Mouse (Mus musculus) ovary, adult 18-20 months (tissue): ENCODE data around the gene Dop1a.
"Not testable (repeated sequence)": the region's sequence is repeated elsewhere in the genome, so short reads cannot be mapped to it uniquely, and the experiment has no call there.

Source experiments
- DNase-seq: peaks from one replicate; pipeline ENCODE4 v3.0.0; 2022; ENCODE audit warnings: low spot score, mixed read lengths

Dop1a gene

GRCm38 (mm10) chr9:86579657-86580056, 112.7 kb downstream of the Dop1a start:
- DNase-seq, result no peak

- DNase-seq, result peak; percentile 51
Observed at GRCm38 (mm10) chr9:86583740-86584139, 116.8 kb downstream of the Dop1a start.

GRCm38 (mm10) chr9:86587019-86587795, 120.3 kb downstream of the Dop1a start:
- no peak for DNase-seq

- peak; percentile 43 for DNase-seq
Observed at GRCm38 (mm10) chr9:86592676-86593668, 126.0 kb downstream of the Dop1a start.

GRCm38 (mm10) chr9:86594357-86594767, 127.4 kb downstream of the Dop1a start:
- not testable (repeated sequence) for DNase-seq

GRCm38 (mm10) chr9:86596983-86597382, 130.0 kb downstream of the Dop1a start:
- DNase-seq, result not testable (repeated sequence)

GRCm38 (mm10) chr9:86599723-86600303, 132.9 kb downstream of the Dop1a start:
- no peak for DNase-seq
